Mouse (Mus musculus): ENCODE data around the gene Aup1. TPM values are rescaled to one million over a fixed set of nuclear protein-coding genes. Genes with fewer than 3 reads are reported as not detected.
A peak's percentile ranks its signal among the peaks of the same experiment; 100 is the strongest.

The Aup1 gene
- polyA plus RNA-seq, 1 experiment: not detected

GRCm38 (mm10) chr6:83070311-83071219, 16.2 kb downstream of the Aup1 start:
- Histone ChIP-seq H3K4me1 (ENCODE audit: control insufficient read depth, insufficient read depth, low read length) (peaks cover 8% of the 10 kb centered on the region), H3K27ac (ENCODE audit: insufficient read depth, low read depth, low read length) (no peak overlapping the region), H3K4me3 (ENCODE audit: insufficient read depth, low read depth, low read length) (no peak overlapping the region)
- 1% methylated on average over 57 of the region's 58 CpGs for WGBS
- TF ChIP-seq CTCF (IDR thresholded peaks at IDR 0.05; ENCODE audit: insufficient read depth, low read depth, low read length): no peak
- no peak for TF ChIP-seq POLR2A (IDR thresholded peaks at IDR 0.05; ENCODE audit: insufficient read depth, low read depth, low read length)

- H3K27ac ChIP-seq (ENCODE audit: insufficient read depth, low read depth, low read length): no peak overlapping the region
- TF ChIP-seq CTCF (IDR thresholded peaks at IDR 0.05; ENCODE audit: insufficient read depth, low read depth, low read length): no peak
- TF ChIP-seq POLR2A (IDR thresholded peaks at IDR 0.05; ENCODE audit: insufficient read depth, low read depth, low read length): no peak
- H3K4me1 ChIP-seq (ENCODE audit: control insufficient read depth, insufficient read depth, low read length): peaks cover 8% of the 10 kb centered on the region
- H3K4me3 ChIP-seq (ENCODE audit: insufficient read depth, low read depth, low read length): no peak overlapping the region
- WGBS: under 1% methylated on average over 24 of the region's 24 CpGs
Observed at GRCm38 (mm10) chr6:83071220-83071619, 16.9 kb downstream of the Aup1 start.

- Histone ChIP-seq H3K4me1 (ENCODE audit: control insufficient read depth, insufficient read depth, low read length) (peaks cover 14% of the 10 kb centered on the region), H3K27ac (ENCODE audit: insufficient read depth, low read depth, low read length) (no peak overlapping the region), H3K4me3 (ENCODE audit: insufficient read depth, low read depth, low read length) (no peak overlapping the region)
- 10% methylated on average over 2 of the region's 2 CpGs for WGBS
- TF ChIP-seq CTCF (IDR thresholded peaks at IDR 0.05; ENCODE audit: insufficient read depth, low read depth, low read length) (no peak), POLR2A (IDR thresholded peaks at IDR 0.05; ENCODE audit: insufficient read depth, low read depth, low read length) (no peak)
Observed at GRCm38 (mm10) chr6:83074979-83075378, 20.7 kb downstream of the Aup1 start.

GRCm38 (mm10) chr6:83077630-83078323, 23.5 kb downstream of the Aup1 start, which contains the start of gene Pcgf1:
TSS of gene Pcgf1 (plus strand) at chr6:83077869.
- peak within 1 kb of the TSS; percentile 98 for H3K27ac ChIP-seq (ENCODE audit: insufficient read depth, low read depth, low read length)
- TF ChIP-seq CTCF (IDR thresholded peaks at IDR 0.05; ENCODE audit: insufficient read depth, low read depth, low read length): no peak
- no peak; the same call in 1 of the 2 replicates for TF ChIP-seq POLR2A (IDR thresholded peaks at IDR 0.05; ENCODE audit: insufficient read depth, low read depth, low read length)
- peaks cover 12% of the 10 kb centered on the region for H3K4me1 ChIP-seq (ENCODE audit: control insufficient read depth, insufficient read depth, low read length)
- WGBS: under 1% methylated on average over 54 of the region's 54 CpGs
- peak within 1 kb of the TSS; percentile 71 for H3K4me3 ChIP-seq (ENCODE audit: insufficient read depth, low read depth, low read length)

GRCm38 (mm10) chr6:83078324-83078858, 24.1 kb downstream of the Aup1 start:
- WGBS: 1% methylated on average over 46 of the region's 46 CpGs
- peak; percentile 49; the same call in 1 of the 2 replicates for TF ChIP-seq POLR2A (IDR thresholded peaks at IDR 0.05; ENCODE audit: insufficient read depth, low read depth, low read length)
- TF ChIP-seq CTCF (IDR thresholded peaks at IDR 0.05; ENCODE audit: insufficient read depth, low read depth, low read length): peak; percentile 53; the same call in 1 of the 2 replicates
- Histone ChIP-seq H3K4me1 (ENCODE audit: control insufficient read depth, insufficient read depth, low read length) (peaks cover 12% of the 10 kb centered on the region), H3K4me3 (ENCODE audit: insufficient read depth, low read depth, low read length) (peak overlapping the region; percentile 71), H3K27ac (ENCODE audit: insufficient read depth, low read depth, low read length) (peak overlapping the region; percentile 98)

- Histone ChIP-seq H3K4me3 (ENCODE audit: insufficient read depth, low read depth, low read length) (no peak overlapping the region), H3K4me1 (ENCODE audit: control insufficient read depth, insufficient read depth, low read length) (peaks cover 12% of the 10 kb centered on the region), H3K27ac (ENCODE audit: insufficient read depth, low read depth, low read length) (no peak overlapping the region)
- 89% methylated on average over 5 of the region's 5 CpGs for WGBS
- no peak for TF ChIP-seq CTCF (IDR thresholded peaks at IDR 0.05; ENCODE audit: insufficient read depth, low read depth, low read length)
- no peak for TF ChIP-seq POLR2A (IDR thresholded peaks at IDR 0.05; ENCODE audit: insufficient read depth, low read depth, low read length)
Observed at GRCm38 (mm10) chr6:83080210-83080609, 25.9 kb downstream of the Aup1 start.

GRCm38 (mm10) chr6:83083497-83083896, 29.2 kb downstream of the Aup1 start:
- no peak overlapping the region for H3K27ac ChIP-seq (ENCODE audit: insufficient read depth, low read depth, low read length)
- no peak overlapping the region for H3K4me3 ChIP-seq (ENCODE audit: insufficient read depth, low read depth, low read length)
- whole genome bisulfite sequencing: 21% methylated on average over 5 of the region's 5 CpGs
- H3K4me1 ChIP-seq (ENCODE audit: control insufficient read depth, insufficient read depth, low read length): peaks cover 21% of the 10 kb centered on the region
- TF ChIP-seq CTCF (IDR thresholded peaks at IDR 0.05; ENCODE audit: insufficient read depth, low read depth, low read length) (no peak), POLR2A (IDR thresholded peaks at IDR 0.05; ENCODE audit: insufficient read depth, low read depth, low read length) (no peak)

- TF ChIP-seq POLR2A (IDR thresholded peaks at IDR 0.05; ENCODE audit: insufficient read depth, low read depth, low read length) (no peak), CTCF (IDR thresholded peaks at IDR 0.05; ENCODE audit: insufficient read depth, low read depth, low read length) (no peak)
- no peak overlapping the region for H3K4me3 ChIP-seq (ENCODE audit: insufficient read depth, low read depth, low read length)
- WGBS: 11% methylated on average over 6 of the region's 6 CpGs
- no peak overlapping the region for H3K27ac ChIP-seq (ENCODE audit: insufficient read depth, low read depth, low read length)
- H3K4me1 ChIP-seq (ENCODE audit: control insufficient read depth, insufficient read depth, low read length): peaks cover 16% of the 10 kb centered on the region
Observed at GRCm38 (mm10) chr6:83084477-83084876, 30.2 kb downstream of the Aup1 start.

Data from olfactory bulb, adult 2 months (tissue).